Mouse (Mus musculus) midbrain, embryonic 14.5 days (tissue): ENCODE data around the gene Atp6v1g1. TPM values are rescaled to one million over a fixed set of nuclear protein-coding genes. Genes with fewer than 3 reads are reported as not detected.

Experiments used
- ATAC-seq: fragments of 200-750 bp; cut with Nextera tagmentation; 2 replicates; pipeline ENCODE4 v1.8.0; 2017; ENCODE audit warnings: moderate number of reproducible peaks, moderate library complexity; ENCODE audit not compliant: low FRiP score, low TSS enrichment
- DNase-seq: peaks from one replicate; pipeline ENCODE4 v3.0.0-alpha.2; 2015
- H3K27ac ChIP-seq: fragments of 300-500 bp; sonication (generic); replicated peaks from 2 replicates; pipeline ENCODE4 v1.5.1; 2014; ENCODE audit warnings: mild to moderate bottlenecking, low read depth, low read length, moderate library complexity
- H3K27me3 ChIP-seq: fragments of 300-500 bp; sonication (generic); 2 replicates; pipeline ENCODE4 v1.6.1; 2014; ENCODE audit warnings: low read length, control low read depth, mixed read lengths; ENCODE audit not compliant: control insufficient read depth, insufficient read depth
- H3K36me3 ChIP-seq: fragments of 300-500 bp; sonication (generic); 2 replicates; pipeline ENCODE4 v1.6.1; 2014; ENCODE audit warnings: low read length, control low read depth; ENCODE audit not compliant: control insufficient read depth, insufficient read depth
- H3K4me1 ChIP-seq: fragments of 300-500 bp; sonication (generic); 2 replicates; pipeline ENCODE4 v1.6.1; 2014; ENCODE audit warnings: mild to moderate bottlenecking, antibody characterized with exemption, low read length, control low read depth; ENCODE audit not compliant: control insufficient read depth, insufficient read depth
- H3K4me2 ChIP-seq: fragments of 300-500 bp; sonication (generic); 2 replicates; pipeline ENCODE4 v1.6.1; 2014; ENCODE audit warnings: mild to moderate bottlenecking, low read length, moderate library complexity
- H3K4me3 ChIP-seq: fragments of 300-500 bp; sonication (generic); replicated peaks from 2 replicates; pipeline ENCODE4 v1.5.1; 2014; ENCODE audit warnings: low read depth, low read length
- H3K9ac ChIP-seq: fragments of 300-500 bp; sonication (generic); replicated peaks from 2 replicates; pipeline ENCODE4 v1.6.1; 2014; ENCODE audit warnings: mild to moderate bottlenecking, low read length, moderate library complexity
- H3K9me3 ChIP-seq: fragments of 300-500 bp; sonication (generic); 2 replicates; pipeline ENCODE4 v1.6.1; 2016; ENCODE audit warnings: low read length, control low read depth, mixed read lengths; ENCODE audit not compliant: control insufficient read depth
- WGBS: fragments of 180-500 bp; shearing (Covaris S2); extraction: QIAGEN DNeasy Blood & Tissue Kit; methylation state at CpG from one replicate; pipeline ENCODE4 v1.1.7; 2014; 5-methylcytosine and 5-hydroxymethylcytosine counted together
- polyA plus RNA-seq: library from polyadenylated mRNA; unstranded; fragments of >200 nt; fragmentation: Nextera tagmentation; extraction: Ambion mirVana; gene quantifications from 2 replicates; pipeline ENCODE4 v1.2.1, GENCODE M21; 2014

The Atp6v1g1 gene
- polyA plus RNA-seq, 1 experiment from 2014 or later = 451 TPM

GRCm38 (mm10) chr4:63582580-63582979, 38.0 kb downstream of the Atp6v1g1 start:
- H3K9me3 ChIP-seq = no peaks in the 10 kb centered on the region
- no peak for DNase-seq
- H3K36me3 ChIP-seq = no peaks in the 10 kb centered on the region
- no peaks in the 10 kb centered on the region for H3K27me3 ChIP-seq
- no peak for ATAC-seq
- no peak overlapping the region for H3K9ac ChIP-seq
- 0 out of 2 replicates have a peak, but pooled peaks cover 3% of the 10 kb centered on the region for H3K4me1 ChIP-seq
- no peak overlapping the region for H3K4me2 ChIP-seq
- no peak overlapping the region for H3K4me3 ChIP-seq
- WGBS = 67% methylated on average over 5 of the region's 5 CpGs
- no peak overlapping the region for H3K27ac ChIP-seq

GRCm38 (mm10) chr4:63585216-63585615, 40.6 kb downstream of the Atp6v1g1 start:
- no peak overlapping the region for H3K4me3 ChIP-seq
- H3K9me3 ChIP-seq = no peaks in the 10 kb centered on the region
- no peaks in the 10 kb centered on the region for H3K27me3 ChIP-seq
- H3K27ac ChIP-seq = no peak overlapping the region
- no peak overlapping the region for H3K4me2 ChIP-seq
- WGBS = 69% methylated on average over 10 of the region's 10 CpGs
- H3K36me3 ChIP-seq = no peaks in the 10 kb centered on the region
- H3K9ac ChIP-seq = no peak overlapping the region
- H3K4me1 ChIP-seq = 0 out of 2 replicates have a peak, but pooled peaks cover 2% of the 10 kb centered on the region
- DNase-seq (no peak), ATAC-seq (no peak)

GRCm38 (mm10) chr4:63586240-63586639, 41.7 kb downstream of the Atp6v1g1 start:
- Histone ChIP-seq H3K9me3 (no peaks in the 10 kb centered on the region), H3K36me3 (no peaks in the 10 kb centered on the region), H3K4me2 (no peak overlapping the region), H3K9ac (no peak overlapping the region), H3K4me3 (no peak overlapping the region), H3K27ac (no peak overlapping the region), H3K4me1 (no peaks in the 10 kb centered on the region), H3K27me3 (no peaks in the 10 kb centered on the region)
- no peak for ATAC-seq
- 80% methylated on average over 2 of the region's 2 CpGs for WGBS
- DNase-seq = no peak

GRCm38 (mm10) chr4:63589987-63590386, 45.4 kb downstream of the Atp6v1g1 start:
- Histone ChIP-seq H3K27ac (no peak overlapping the region), H3K4me1 (no peaks in the 10 kb centered on the region), H3K9me3 (no peaks in the 10 kb centered on the region), H3K9ac (no peak overlapping the region), H3K4me3 (no peak overlapping the region), H3K27me3 (no peaks in the 10 kb centered on the region), H3K4me2 (no peak overlapping the region), H3K36me3 (no peaks in the 10 kb centered on the region)
- ATAC-seq (no peak), DNase-seq (no peak)
- WGBS = 92% methylated on average over 7 of the region's 7 CpGs

- ATAC-seq = no peak
- WGBS = 94% methylated on average over 4 of the region's 4 CpGs
Observed at GRCm38 (mm10) chr4:63590538-63590937, 46.0 kb downstream of the Atp6v1g1 start.

GRCm38 (mm10) chr4:63594459-63595110, 50.0 kb downstream of the Atp6v1g1 start:
- DNase-seq (no peak), ATAC-seq (no peak)
- Histone ChIP-seq H3K4me3 (no peak overlapping the region), H3K4me1 (no peaks in the 10 kb centered on the region), H3K4me2 (no peak overlapping the region), H3K27me3 (no peaks in the 10 kb centered on the region), H3K27ac (no peak overlapping the region), H3K9ac (no peak overlapping the region), H3K36me3 (no peaks in the 10 kb centered on the region), H3K9me3 (no peaks in the 10 kb centered on the region)
- 81% methylated on average over 5 of the region's 5 CpGs for WGBS

More at GRCm38 (mm10) chr4:63590538-63590937, 46.0 kb downstream of the Atp6v1g1 start:
- H3K9ac ChIP-seq = no peak overlapping the region
- DNase-seq = no peak
- H3K36me3 ChIP-seq = no peaks in the 10 kb centered on the region
- H3K27me3 ChIP-seq = no peaks in the 10 kb centered on the region
- no peaks in the 10 kb centered on the region for H3K9me3 ChIP-seq
- H3K4me1 ChIP-seq = no peaks in the 10 kb centered on the region
- no peak overlapping the region for H3K4me2 ChIP-seq
- no peak overlapping the region for H3K4me3 ChIP-seq
- H3K27ac ChIP-seq = no peak overlapping the region

GRCm38 (mm10) chr4:63595259-63595658, 50.7 kb downstream of the Atp6v1g1 start:
- H3K9ac ChIP-seq = no peak overlapping the region
- no peak overlapping the region for H3K4me3 ChIP-seq
- no peak for DNase-seq
- H3K4me2 ChIP-seq = no peak overlapping the region
- H3K27ac ChIP-seq = no peak overlapping the region
- H3K9me3 ChIP-seq = no peaks in the 10 kb centered on the region
- no peak for ATAC-seq
- H3K27me3 ChIP-seq = no peaks in the 10 kb centered on the region
- H3K36me3 ChIP-seq = no peaks in the 10 kb centered on the region
- no peaks in the 10 kb centered on the region for H3K4me1 ChIP-seq
- WGBS = 84% methylated on average over 10 of the region's 10 CpGs

- Histone ChIP-seq H3K27ac (no peak overlapping the region), H3K4me3 (no peak overlapping the region), H3K4me1 (no peaks in the 10 kb centered on the region), H3K9ac (no peak overlapping the region), H3K27me3 (no peaks in the 10 kb centered on the region), H3K4me2 (no peak overlapping the region), H3K36me3 (no peaks in the 10 kb centered on the region), H3K9me3 (no peaks in the 10 kb centered on the region)
- 96% methylated on average over 4 of the region's 4 CpGs for WGBS
- DNase-seq (no peak), ATAC-seq (no peak)
Observed at GRCm38 (mm10) chr4:63596010-63596409, 51.4 kb downstream of the Atp6v1g1 start.
